Mouse (Mus musculus): ENCODE data around the gene Iars.
"Not testable (repeated sequence)": the region's sequence is repeated elsewhere in the genome, so short reads cannot be mapped to it uniquely, and the experiment has no call there.

Iars gene

GRCm38 (mm10) chr13:49736430-49736829 lies 54.5 kb downstream of the Iars start:
- DNase-seq (ENCODE audit: low spot score), result no peak

- no peak for DNase-seq (ENCODE audit: low spot score)
These were observed 56.1 kb downstream of the Iars start for GRCm38 (mm10) chr13:49738011-49738410.

DNA sequence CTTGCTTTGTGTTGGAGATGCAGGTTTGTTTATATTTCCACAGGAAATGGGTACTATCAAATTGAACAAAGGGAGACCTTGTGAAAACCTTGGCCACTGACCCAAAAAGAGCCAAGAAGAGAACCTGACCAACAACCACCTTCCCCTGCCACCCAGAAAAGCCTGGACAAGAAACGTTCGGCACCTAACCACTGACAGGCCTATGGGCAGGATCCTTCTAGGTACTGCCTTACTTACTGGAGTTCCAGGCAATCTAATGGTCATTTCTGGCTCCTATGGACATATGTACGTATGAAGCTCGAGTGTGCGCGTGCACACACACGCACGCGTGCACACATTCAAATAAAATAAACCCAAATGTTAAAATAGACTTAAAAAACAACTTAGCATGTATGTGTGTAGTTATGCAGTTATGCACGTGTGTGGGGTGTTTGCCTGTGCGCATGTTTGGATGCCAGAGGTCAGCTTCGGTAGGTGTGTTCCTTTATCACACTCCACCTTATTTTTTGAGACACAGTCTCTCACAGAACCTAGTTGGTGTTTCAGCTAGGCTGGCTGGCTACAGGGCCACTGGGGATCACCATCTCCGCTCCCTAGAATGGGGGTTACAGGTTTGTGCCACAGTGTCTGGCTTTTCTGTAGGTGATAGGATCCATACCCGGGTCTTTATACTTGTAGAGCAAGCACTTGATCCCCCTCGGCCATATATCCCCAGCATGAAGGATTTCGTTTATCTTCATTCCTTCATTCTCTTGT lies 59.6 kb downstream of the Iars start:
- no peak for DNase-seq (ENCODE audit: low spot score)

DNA sequence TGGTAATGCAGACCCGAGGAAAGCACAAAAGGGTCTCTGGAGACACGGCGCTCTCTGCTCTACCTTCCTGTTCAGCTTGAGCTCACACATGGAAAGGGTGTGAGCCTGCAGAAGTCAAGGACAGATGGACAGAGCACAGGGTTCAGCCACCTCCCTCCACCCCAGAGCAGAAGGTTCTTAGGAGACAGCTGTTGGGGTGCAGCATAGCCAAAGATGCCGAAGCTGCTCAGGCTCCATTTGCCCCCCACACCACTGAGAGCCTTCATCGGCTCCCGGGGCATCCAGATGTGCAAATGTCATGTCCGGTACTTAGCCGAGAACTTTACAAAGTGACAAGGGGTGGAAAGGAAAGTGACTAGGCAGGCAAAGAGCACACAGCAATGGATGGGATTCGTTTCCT lies 74.7 kb downstream of the Iars start:
- DNase-seq (ENCODE audit: low spot score), result no peak

- DNase-seq (ENCODE audit: low spot score), result no peak
These were observed 76.1 kb downstream of the Iars start for GRCm38 (mm10) chr13:49757966-49758365.

DNA sequence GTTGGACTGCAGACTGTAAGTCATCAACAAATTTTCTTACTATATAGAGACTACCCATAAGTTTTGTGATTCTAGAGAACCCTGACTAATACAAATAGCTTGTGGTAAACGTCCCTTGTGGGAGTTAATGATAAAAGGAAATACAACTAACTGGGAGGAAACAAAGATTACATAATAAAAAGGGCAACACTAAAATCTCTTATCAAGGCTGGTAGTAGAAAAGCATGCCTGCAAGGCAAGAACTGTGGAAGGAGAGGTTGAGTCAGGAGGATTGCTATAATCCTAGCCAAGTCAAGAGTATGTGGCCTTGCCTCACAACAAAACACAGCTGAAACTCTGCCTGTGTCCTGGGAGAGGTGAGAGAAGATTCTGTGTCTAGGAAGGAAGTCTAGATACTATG lies 78.8 kb downstream of the Iars start:
- no peak for DNase-seq (ENCODE audit: low spot score)

DNA sequence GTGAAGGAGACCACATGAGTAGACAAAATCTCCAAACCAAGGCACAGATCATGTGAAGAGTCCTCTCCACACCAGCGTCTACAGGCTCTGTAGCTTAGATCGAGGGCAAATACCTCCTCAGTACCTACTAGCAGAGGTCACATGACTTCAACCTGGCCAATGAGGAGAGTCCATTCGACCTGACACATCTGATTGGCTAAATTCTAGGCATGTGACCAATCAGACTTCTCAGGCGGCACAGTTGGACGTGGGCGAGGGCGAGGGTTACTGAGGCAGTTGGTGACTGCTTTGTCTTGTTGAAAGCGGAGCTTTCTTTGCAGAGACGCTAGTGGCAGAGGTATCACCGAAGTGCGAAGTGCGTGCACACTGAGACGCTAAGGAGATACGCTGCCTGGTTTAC lies 80.3 kb downstream of the Iars start:
- DNase-seq (ENCODE audit: low spot score), result no peak

DNA sequence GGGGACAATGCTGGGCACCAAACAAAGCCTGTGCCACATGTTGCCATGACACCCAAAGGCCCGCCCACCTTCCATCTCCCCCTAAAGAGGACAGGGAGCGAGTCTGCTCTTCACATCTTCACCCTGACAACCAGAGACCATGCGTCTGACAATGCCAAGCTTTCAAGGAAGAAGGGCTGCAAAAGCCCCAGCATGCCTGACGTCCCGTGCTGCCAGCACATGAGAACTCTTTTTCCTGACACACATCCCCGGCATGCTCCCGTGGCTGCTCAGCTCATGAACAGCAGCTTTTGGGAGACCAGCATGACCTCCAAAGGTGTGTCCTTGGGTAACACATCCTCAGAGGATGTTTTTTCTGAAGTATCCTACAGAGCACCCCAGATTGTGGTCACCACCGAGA lies 83.4 kb downstream of the Iars start:
- DNase-seq (ENCODE audit: low spot score), result no peak

DNA sequence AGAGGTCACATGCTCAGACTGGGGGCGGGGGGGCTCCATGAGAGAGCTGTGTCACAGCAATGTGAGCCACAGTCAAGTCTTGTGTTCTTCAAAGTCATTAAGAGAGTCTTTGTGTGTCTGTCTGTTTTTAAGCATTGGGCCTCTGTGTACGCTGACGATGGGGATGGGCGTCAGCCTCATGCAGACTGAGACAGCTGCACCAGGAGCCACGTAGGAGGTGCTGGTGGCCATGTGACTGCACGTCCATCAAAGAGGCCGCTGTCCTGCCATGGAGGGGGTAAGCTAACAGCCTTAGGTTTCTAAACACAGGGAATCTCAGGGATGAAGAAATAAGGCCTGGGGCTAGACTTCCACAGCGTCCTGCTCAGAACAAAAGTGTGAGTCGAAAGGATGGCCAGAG lies 84.4 kb downstream of the Iars start:
- no peak for DNase-seq (ENCODE audit: low spot score)

DNA sequence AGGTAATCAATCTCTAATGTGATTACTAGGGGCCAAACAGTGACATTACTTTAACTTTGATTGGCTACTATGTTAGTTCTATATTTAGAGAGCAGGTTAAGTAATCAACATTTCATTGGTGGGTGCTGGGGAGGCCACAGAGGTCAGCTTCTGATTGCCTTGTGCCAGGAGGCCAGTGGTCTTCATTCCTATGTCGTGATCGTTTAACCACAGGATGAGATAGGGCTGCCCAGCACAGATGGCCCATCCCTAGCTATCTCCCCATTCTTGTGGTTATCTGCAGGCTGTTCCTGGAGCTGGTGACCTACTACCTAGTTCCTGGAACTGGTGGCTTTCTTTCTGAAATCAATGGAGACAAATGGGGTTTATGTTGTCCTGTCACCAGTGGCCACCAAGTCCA lies 86.1 kb downstream of the Iars start:
- DNase-seq (ENCODE audit: low spot score), result no peak

GRCm38 (mm10) chr13:49769111-49769510 lies 87.2 kb downstream of the Iars start:
- no peak for DNase-seq (ENCODE audit: low spot score)

GRCm38 (mm10) chr13:49771536-49771935 lies 89.6 kb downstream of the Iars start:
- not testable (repeated sequence) for DNase-seq (ENCODE audit: low spot score)

Data from layer of hippocampus, adult 11-12 months (tissue).